Mouse (Mus musculus) left cerebral cortex, adult 2 months (tissue): Measurements from ENCODE around the gene Chga. TPM values are rescaled to one million over a fixed set of nuclear protein-coding genes. Genes with fewer than 3 reads are reported as not detected.

ENCODE experiments used
- DNase-seq, 2 experiments: peaks; one replicate each; pipeline ENCODE4 v3.0.0; 2021 to 2022; ENCODE audit warnings: low spot score in 2 of 2, mixed read lengths in 1 of 2; ENCODE audit errors: extremely low spot score in 1 of 2
- H3K27ac ChIP-seq: fragments of 200-600 bp; 2 replicates; pipeline ENCODE4 v1.8.1; 2022
- H3K4me3 ChIP-seq: fragments of 200-600 bp; 2 replicates; pipeline ENCODE4 v1.8.1; 2022
- CTCF ChIP-seq: fragments of 200-600 bp; IDR thresholded peaks from 2 replicates; pipeline ENCODE4 v1.8.1; 2022; ENCODE audit warnings: antibody characterized with exemption, mild to moderate bottlenecking, moderate library complexity
- intact Hi-C: fragments of 180-260 bp; cut with DNase I; formaldehyde crosslinking; loops from one replicate; pipeline ENCODE4 v1.15.1; 2025
- total RNA-seq, 2 experiments: library from RNA; stranded (reverse); gene quantifications; 2 replicates each; pipeline ENCODE4 v1.2.3; 2021

Gene Chga
- total RNA-seq, 2 experiments from 2014 or later = 176 to 177 TPM

DNA sequence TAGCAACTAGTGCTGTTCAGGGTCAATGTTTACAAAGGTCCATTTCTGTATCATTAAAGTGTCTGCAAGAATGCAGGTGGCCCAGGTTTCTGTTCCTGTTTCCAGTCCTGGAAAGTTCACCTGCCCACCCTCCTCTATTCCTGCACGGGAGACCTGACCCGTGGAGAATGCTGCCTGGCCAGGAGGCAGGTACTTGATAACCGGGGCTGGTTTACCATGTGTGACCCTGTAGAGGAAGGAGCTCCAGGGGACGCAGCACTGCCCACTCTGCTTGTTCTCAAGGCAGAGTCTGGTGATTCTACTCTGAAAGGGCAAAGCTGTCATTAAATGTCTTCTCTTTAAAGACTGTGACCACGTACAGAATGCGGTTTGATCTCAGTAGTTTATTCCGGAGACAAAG, 13.4 kb downstream of the Chga start:
- no peak overlapping the region for H3K4me3 ChIP-seq
- intact Hi-C loops = no loop called here
- H3K27ac ChIP-seq = no peak overlapping the region
- no peak for DNase-seq
- TF ChIP-seq CTCF = no peak

DNA sequence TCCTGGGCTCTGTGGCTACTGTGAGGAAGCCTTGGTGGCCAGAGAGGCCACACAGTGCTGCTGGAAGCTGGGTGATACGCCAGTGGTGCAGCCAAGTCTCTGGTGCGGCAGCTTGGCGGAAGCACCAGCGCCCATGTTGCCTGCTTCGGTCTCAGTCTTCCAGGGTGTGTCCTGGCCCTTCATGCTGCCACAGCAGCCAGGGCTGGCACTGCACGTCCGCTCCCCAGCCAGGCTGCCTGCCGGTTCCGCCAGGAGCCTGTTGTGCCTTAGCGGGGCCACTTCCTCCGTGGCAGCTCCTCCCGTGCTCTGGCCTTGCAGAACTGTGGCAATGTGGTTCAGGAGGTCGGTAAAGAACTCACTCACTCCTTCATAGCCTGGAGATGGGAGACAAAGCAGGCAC, 15.3 kb downstream of the Chga start:
- TF ChIP-seq CTCF = no peak
- DNase-seq = no peak
- Histone ChIP-seq H3K4me3 (no peak overlapping the region), H3K27ac (no peak overlapping the region)
- intact Hi-C loops = no loop called here

- no peak for DNase-seq
- H3K27ac ChIP-seq = no peak overlapping the region
- TF ChIP-seq CTCF = no peak
- H3K4me3 ChIP-seq = no peak overlapping the region
- intact Hi-C loops = no loop called here
Measured at GRCm38 (mm10) chr12:102570734-102571133, 16.0 kb downstream of the Chga start.

GRCm38 (mm10) chr12:102571666-102572065, 16.9 kb downstream of the Chga start:
- Histone ChIP-seq H3K27ac (no peak overlapping the region), H3K4me3 (no peak overlapping the region)
- TF ChIP-seq CTCF = no peak
- intact Hi-C loops = no loop called here
- DNase-seq = no peak

DNA sequence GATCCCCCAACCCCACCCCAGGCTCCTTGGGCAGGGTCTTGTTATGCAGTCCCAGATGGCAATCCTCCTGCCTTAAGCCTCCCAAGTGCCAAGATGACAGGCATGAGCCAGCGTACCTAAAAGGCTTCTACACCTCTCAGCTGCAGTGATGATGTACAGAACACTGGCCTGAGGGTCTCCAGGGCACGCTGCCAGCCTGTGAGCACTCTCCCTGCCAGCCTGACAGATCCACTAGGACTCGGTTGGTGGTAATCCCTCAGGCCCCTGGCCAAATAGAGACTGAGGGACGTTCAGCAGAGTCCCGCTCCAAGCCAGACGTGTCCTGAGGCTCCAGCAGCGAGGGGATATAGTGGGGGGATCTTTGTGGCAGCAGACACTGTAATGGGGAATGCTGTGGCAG, 18.3 kb downstream of the Chga start:
- DNase-seq = no peak
- H3K4me3 ChIP-seq = no peak overlapping the region
- H3K27ac ChIP-seq = no peak overlapping the region
- intact Hi-C loops = no loop called here
- no peak for TF ChIP-seq CTCF

DNA sequence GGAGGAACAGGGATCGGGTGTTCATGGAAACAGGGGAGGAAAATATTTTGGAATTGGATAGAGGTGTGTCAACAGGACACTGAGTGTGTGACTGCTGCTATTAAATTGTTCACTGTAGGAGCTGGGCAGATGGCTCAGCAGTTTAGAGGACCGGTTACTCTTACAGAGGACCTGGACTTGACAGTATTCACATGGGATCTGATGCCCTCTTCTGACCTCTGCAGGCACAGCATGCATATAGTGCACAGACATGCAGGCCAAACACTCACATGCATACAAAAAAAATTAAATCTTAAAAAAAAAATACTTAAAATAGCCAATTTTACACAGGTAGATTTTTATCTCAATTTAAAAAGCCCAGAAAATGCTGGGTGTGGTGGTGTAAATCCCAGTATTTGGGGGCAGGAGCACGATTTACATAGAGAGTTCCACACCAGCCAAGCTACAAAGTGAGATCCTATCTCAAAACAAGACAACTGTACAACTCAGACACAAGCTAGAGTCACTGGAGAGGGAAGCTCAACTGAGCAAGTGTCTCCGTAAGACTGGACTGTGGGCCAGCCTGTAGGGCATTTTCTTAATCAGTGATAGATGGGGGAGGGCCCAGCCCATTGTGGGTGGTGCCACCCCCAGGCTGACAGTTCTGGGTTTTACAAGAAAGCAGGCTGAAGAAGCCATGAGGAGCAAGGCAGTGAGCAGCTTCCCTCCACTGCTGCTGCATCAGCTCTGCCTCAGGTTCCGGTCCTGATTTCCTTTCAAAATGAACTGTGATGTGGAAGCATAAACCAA, 21.0 kb downstream of the Chga start:
- Histone ChIP-seq H3K4me3 (no peak overlapping the region), H3K27ac (no peak overlapping the region)
- no peak; the same call in none of the 2 replicates for TF ChIP-seq CTCF
- intact Hi-C loops = no loop called here
- DNase-seq = no peak

DNA sequence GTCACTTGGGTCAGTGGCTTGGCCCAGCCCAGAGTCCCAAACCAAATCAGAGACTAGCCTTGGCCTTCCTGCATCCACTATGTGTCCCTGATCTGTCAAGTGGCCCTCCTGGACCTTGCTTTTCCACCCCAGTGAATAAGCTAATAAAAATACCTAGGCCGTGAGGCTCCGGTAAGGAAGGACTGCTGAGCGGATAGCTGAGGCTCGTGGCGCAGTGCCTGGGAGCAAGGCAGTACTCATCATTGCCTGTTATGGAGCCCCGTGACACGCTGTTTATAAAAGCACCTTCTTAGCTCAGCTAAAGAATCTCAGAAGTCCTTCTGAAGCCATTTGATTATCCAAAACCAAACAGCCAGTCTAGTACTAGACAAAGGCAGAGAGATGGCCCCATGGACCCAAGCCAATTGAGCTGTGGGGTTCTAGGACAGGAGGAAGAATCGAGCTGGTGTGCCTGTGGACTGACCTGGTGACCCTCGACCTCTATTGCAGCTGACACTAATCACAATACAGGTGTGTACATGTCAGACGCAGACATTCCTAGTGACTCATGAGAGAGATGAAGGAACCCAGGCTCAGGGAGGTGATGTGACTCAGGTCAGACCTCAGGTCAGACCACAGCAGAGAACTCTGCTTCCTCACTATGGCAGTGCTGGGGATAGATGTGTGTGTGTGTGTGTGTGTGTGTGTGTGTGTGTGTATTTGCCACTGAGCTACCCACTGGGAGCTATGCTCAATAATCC, 22.1 kb downstream of the Chga start:
- DNase-seq = no peak
- intact Hi-C loops = no loop called here
- TF ChIP-seq CTCF = no peak
- H3K27ac ChIP-seq = no peak overlapping the region
- no peak overlapping the region for H3K4me3 ChIP-seq

DNA sequence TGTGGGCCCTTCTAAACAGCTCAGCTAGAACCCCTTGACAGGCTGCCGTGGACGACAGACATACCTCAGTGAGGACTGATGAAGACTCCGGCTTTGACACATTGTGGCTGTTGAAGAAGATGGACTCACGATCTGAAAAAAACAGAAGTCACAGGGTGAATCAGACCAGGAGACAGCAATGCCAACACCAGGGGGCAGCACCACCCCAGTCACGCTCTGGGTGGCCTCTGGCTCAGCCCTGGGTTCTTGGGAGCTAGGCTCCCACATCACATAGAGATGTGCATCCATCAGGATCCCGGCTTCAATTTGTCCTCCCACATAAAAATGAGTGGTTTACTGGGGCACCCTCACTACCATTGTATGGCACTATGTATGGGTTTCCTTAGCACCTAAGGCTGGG, 24.3 kb downstream of the Chga start:
- TF ChIP-seq CTCF = peak; percentile 85
- DNase-seq = peak; percentile 73 to 87
- intact Hi-C loops = loop anchor here (1.0 to 2.0 kb wide), 2 partner anchors 126 to 140 kb away; partner anchors contain the start of gene Itpk1
- Histone ChIP-seq H3K27ac (no peak overlapping the region), H3K4me3 (no peak overlapping the region)

DNA sequence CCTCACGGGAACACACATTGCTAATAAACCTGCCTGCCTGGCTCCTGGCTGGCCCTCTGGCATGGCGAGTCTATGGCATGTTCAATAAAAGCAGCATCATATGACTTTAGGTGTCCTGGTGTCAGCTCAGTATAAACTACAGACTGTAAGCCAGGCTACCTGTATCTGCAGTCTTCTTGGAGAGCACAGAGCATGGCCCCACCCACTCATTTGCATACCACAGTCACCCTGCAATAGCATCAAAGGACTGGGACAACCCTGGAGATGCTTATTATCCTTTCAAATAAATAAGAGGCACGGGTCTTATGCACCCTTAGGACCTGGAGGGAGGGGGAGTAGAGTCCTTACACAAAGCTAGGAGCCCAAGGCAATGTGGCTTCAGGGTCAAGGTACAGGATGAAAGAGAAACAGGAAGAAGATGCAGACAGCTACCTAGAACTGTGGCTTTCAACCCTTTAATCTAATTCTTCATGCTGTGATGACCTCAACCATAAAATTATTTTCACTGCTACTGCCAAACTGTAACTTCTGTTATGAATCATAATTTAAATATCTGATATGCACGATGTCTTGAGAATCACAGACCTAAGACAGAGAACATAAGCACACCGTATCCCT, 26.9 kb downstream of the Chga start:
- TF ChIP-seq CTCF = no peak
- DNase-seq = no peak
- Histone ChIP-seq H3K27ac (no peak overlapping the region), H3K4me3 (no peak overlapping the region)
- intact Hi-C loops = no loop called here

DNA sequence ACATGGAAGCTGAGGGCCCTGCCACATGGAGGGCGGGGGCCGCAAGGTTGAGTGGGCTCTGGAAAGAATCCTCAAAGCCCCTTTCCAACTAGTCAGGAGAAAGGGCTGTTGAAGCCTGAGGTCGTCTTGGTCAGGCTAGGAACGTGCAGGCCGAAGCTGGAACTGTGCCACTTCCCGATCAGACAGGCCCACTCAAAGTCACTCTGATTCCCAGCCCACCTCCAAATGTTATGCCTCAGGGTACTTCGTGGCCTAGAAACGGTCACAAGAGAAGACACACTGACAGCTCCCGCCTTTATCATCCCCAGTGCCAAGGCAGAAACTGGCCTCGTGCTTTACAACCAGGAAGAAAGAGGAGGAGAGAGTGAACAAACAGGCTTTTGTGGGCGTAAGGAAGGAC, 27.7 kb downstream of the Chga start:
- DNase-seq = no peak
- Histone ChIP-seq H3K27ac (no peak overlapping the region), H3K4me3 (no peak overlapping the region)
- TF ChIP-seq CTCF = no peak
- intact Hi-C loops = no loop called here

- no peak for TF ChIP-seq CTCF
- intact Hi-C loops = no loop called here
- DNase-seq = peak in 1 of 2 experiments; percentile 29
- H3K4me3 ChIP-seq = no peak overlapping the region
- H3K27ac ChIP-seq = no peak overlapping the region
Measured at GRCm38 (mm10) chr12:102585390-102585789, 30.6 kb downstream of the Chga start.

- H3K4me3 ChIP-seq = no peak overlapping the region
- DNase-seq = no peak
- intact Hi-C loops = no loop called here
- no peak for TF ChIP-seq CTCF
- H3K27ac ChIP-seq = peak overlapping the region; percentile 5; the same call in 1 of the 2 replicates
Measured at GRCm38 (mm10) chr12:102586286-102586881, 31.6 kb downstream of the Chga start.
